Mouse (Mus musculus) ovary, postnatal 14 days (tissue): ENCODE measurements at regions not wholly inside any gene's neighbourhood (a gene's known extent, or its start where the extent isn't known, plus 50 kb on each side); places are given as distances from the start of the nearest gene placed in this dataset.

Source experiments
- DNase-seq: peaks from one replicate; pipeline ENCODE4 v3.0.0; 2022; ENCODE audit warnings: low spot score

GRCm38 (mm10) chr1:13941351-13941750 lies 2151.8 kb downstream of the 4930444P10Rik start:
- no peak for DNase-seq

GRCm38 (mm10) chr1:13938344-13938743 lies 2154.8 kb downstream of the 4930444P10Rik start:
- no peak for DNase-seq

- DNase-seq: no peak
Measured at GRCm38 (mm10) chr1:13935938-13936491, 2157.1 kb downstream of the 4930444P10Rik start.

GRCm38 (mm10) chr1:13928679-13929078 lies 2164.4 kb downstream of the 4930444P10Rik start:
- DNase-seq: no peak

- no peak for DNase-seq
Measured at GRCm38 (mm10) chr1:13927964-13928363, 2165.2 kb downstream of the 4930444P10Rik start.

GRCm38 (mm10) chr1:13925994-13926393 lies 2167.1 kb downstream of the 4930444P10Rik start:
- no peak for DNase-seq

- no peak for DNase-seq
Measured at GRCm38 (mm10) chr1:13915216-13915615, 2177.9 kb downstream of the 4930444P10Rik start.

- no peak for DNase-seq
Measured at GRCm38 (mm10) chr1:13879126-13879525, 2214.0 kb downstream of the 4930444P10Rik start.

GRCm38 (mm10) chr1:13873925-13874324 lies 2219.2 kb downstream of the 4930444P10Rik start:
- no peak for DNase-seq

GRCm38 (mm10) chr1:13872536-13872935 lies 2220.6 kb downstream of the 4930444P10Rik start:
- no peak for DNase-seq

- no peak for DNase-seq
Measured at GRCm38 (mm10) chr1:13870631-13871286, 2222.4 kb downstream of the 4930444P10Rik start.

GRCm38 (mm10) chr1:13865713-13866112 lies 2227.4 kb downstream of the 4930444P10Rik start:
- no peak for DNase-seq

GRCm38 (mm10) chr1:13863712-13864111 lies 2229.4 kb downstream of the 4930444P10Rik start:
- no peak for DNase-seq

- no peak for DNase-seq
Measured at GRCm38 (mm10) chr1:13861070-13861511, 2232.0 kb downstream of the 4930444P10Rik start.

- DNase-seq: no peak
Measured at GRCm38 (mm10) chr1:13860469-13860868, 2232.7 kb downstream of the 4930444P10Rik start.

GRCm38 (mm10) chr1:13859723-13860122 lies 2233.4 kb downstream of the 4930444P10Rik start:
- no peak for DNase-seq

GRCm38 (mm10) chr1:13858371-13859018 lies 2234.6 kb downstream of the 4930444P10Rik start:
- DNase-seq: no peak

GRCm38 (mm10) chr1:13856998-13857397 lies 2236.1 kb downstream of the 4930444P10Rik start:
- DNase-seq: no peak

GRCm38 (mm10) chr1:13851144-13851543 lies 2242.0 kb downstream of the 4930444P10Rik start:
- no peak for DNase-seq

- no peak for DNase-seq
Measured at GRCm38 (mm10) chr1:13849071-13849470, 2244.1 kb downstream of the 4930444P10Rik start.

- no peak for DNase-seq
Measured at GRCm38 (mm10) chr1:13846336-13846865, 2246.7 kb downstream of the 4930444P10Rik start.

- no peak for DNase-seq
Measured at GRCm38 (mm10) chr1:13840309-13840622, 2252.9 kb downstream of the 4930444P10Rik start.
